Mouse (Mus musculus) layer of hippocampus, postnatal 25 days (tissue): ENCODE data around the gene Cd209g. TPM values are rescaled to one million over a fixed set of nuclear protein-coding genes. Genes with fewer than 3 reads are reported as not detected.

Experiments used
- total RNA-seq, 2 experiments: library from RNA; stranded (reverse); gene quantifications; 2 replicates each; pipeline ENCODE4 v1.2.3; 2021

Cd209g gene
- total RNA-seq, 2 experiments from 2014 or later = not detected

Other genes starting within 250 kb of the Cd209g start
- gene Cd209b, start 207.3 kb upstream of the Cd209g start, total RNA-seq = under 1 TPM; 0.28 to 0.59 TPM
- gene Cd209c, start 179.4 kb upstream of the Cd209g start, total RNA-seq = under 1 TPM in 1 of 2 experiments, not detected in 1; 0.40 TPM
- gene Cd209f, start 28.3 kb upstream of the Cd209g start, total RNA-seq = under 1 TPM in 1 of 2 experiments, not detected in 1; 0.44 TPM
- 100 to 1,000 TPM in 1 of 2 experiments, 10 to 100 TPM in 1; 98.2 to 110 TPM for gene Evi5l, start 32.5 kb downstream of the Cd209g start, total RNA-seq
- 10 to 100 TPM; 39.0 to 54.3 TPM for gene Prr36, start 83.4 kb downstream of the Cd209g start, total RNA-seq
- gene Lrrc8e, start 92.7 kb downstream of the Cd209g start, total RNA-seq = not detected
- 10 to 100 TPM; 90.6 to 96.3 TPM for gene Map2k7, start 104.6 kb downstream of the Cd209g start, total RNA-seq
- gene Gm49320, start 104.8 kb downstream of the Cd209g start, total RNA-seq = 1 to 10 TPM; 2.4 to 2.5 TPM
- 10 to 100 TPM in 1 of 2 experiments, 1 to 10 TPM in 1; 7.9 to 12.8 TPM for gene Tgfbr3l, start 114.1 kb downstream of the Cd209g start, total RNA-seq
- gene Snapc2, start 119.0 kb downstream of the Cd209g start, total RNA-seq = 10 to 100 TPM; 29.5 to 30.2 TPM
- 100 to 1,000 TPM; 560 to 594 TPM for gene Ctxn1, start 125.2 kb downstream of the Cd209g start, total RNA-seq
- 10 to 100 TPM; 55.6 to 77.1 TPM for gene Timm44, start 141.8 kb downstream of the Cd209g start, total RNA-seq
- 10 to 100 TPM; 20.6 to 25.9 TPM for gene Ccl25, start 191.1 kb downstream of the Cd209g start, total RNA-seq
- gene Elavl1, start 191.3 kb downstream of the Cd209g start, total RNA-seq = 10 to 100 TPM; 74.1 to 77.7 TPM